Mouse (Mus musculus): ENCODE results near the gene Gm10842. TPM values are rescaled to one million over a fixed set of nuclear protein-coding genes. Genes with fewer than 3 reads are reported as not detected.

The Gm10842 gene
- polyA plus RNA-seq, 1 experiment from 2014 or later = not detected

DNA sequence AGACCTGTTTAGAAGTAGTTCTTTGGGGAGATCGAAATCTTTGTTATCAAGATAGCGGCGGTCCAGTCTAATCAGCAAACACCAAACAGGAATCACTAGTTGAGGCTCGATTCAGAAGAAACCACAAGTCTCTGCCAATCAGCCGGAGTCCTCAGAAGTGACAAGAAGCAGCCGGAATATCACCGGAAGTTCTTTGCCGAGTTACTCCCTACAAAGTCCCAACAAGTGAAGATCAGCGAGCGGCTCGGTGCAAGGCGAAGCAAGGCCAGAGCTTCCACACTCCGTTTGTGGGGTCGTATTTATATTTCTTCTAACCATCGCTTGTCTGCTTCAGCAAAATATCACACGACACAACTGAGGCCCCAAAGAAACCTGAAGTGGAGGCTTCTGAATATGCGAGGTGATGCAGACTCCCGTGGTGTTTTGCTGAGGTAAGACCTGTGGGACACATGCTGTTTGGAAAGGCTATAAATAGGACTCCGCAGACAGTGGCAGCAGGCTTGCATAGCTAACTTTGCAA lies 10.1 kb downstream of the Gm10842 start:
- Histone ChIP-seq H3K4me1 (replicated peaks) (peaks cover 13% of the 10 kb centered on the region), H3K4me2 (no peak overlapping the region), H3K9ac (no peak overlapping the region), H3K4me3 (no peak overlapping the region), H3K36me3 (no peaks in the 10 kb centered on the region), H3K27me3 (no peaks in the 10 kb centered on the region), H3K27ac (replicated peaks) (no peak overlapping the region), H3K9me3 (no peaks in the 10 kb centered on the region)
- no peak for ATAC-seq (ENCODE audit: low read depth)
- 88% methylated on average over 19 of the region's 19 CpGs for WGBS

DNA sequence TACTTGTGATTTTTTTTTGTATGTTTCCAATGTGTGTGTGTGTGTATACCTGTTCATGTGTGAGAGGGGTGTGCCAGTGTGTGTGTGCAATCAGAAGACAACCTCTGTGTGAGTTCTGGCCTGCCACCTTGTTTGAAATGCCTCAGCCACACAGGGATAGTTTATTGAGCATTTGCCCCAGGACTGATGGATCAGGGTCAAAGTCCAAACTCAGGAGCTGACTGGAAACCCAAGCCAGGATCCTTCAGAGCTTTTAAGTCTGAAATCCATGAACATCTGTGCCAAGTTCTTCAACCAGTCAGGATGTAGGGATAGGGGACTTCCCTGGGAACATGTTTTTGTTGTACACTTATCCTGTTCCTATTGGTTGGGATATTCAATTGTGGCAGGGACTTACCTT lies 11.4 kb downstream of the Gm10842 start:
- Histone ChIP-seq H3K36me3 (no peaks in the 10 kb centered on the region), H3K4me2 (no peak overlapping the region), H3K9me3 (0 out of 2 replicates have a peak, but pooled peaks cover 4% of the 10 kb centered on the region), H3K4me3 (no peak overlapping the region), H3K4me1 (replicated peaks) (peaks cover 10% of the 10 kb centered on the region), H3K9ac (no peak overlapping the region), H3K27ac (replicated peaks) (no peak overlapping the region), H3K27me3 (no peaks in the 10 kb centered on the region)
- no peak for ATAC-seq (ENCODE audit: low read depth)

- 61% methylated on average over 6 of the region's 6 CpGs for whole genome bisulfite sequencing
- Histone ChIP-seq H3K4me2 (no peak overlapping the region), H3K27ac (replicated peaks) (no peak overlapping the region), H3K9ac (no peak overlapping the region), H3K4me3 (no peak overlapping the region), H3K36me3 (no peaks in the 10 kb centered on the region), H3K9me3 (peaks cover 12% of the 10 kb centered on the region; the same call in 1 of the 2 replicates), H3K27me3 (no peaks in the 10 kb centered on the region), H3K4me1 (replicated peaks) (no peaks in the 10 kb centered on the region)
- no peak for ATAC-seq (ENCODE audit: low read depth)
Observed at GRCm38 (mm10) chr11:105159673-105160360, 13.1 kb downstream of the Gm10842 start.

GRCm38 (mm10) chr11:105161411-105161810 lies 14.7 kb downstream of the Gm10842 start:
- Histone ChIP-seq H3K4me3 (no peak overlapping the region), H3K27me3 (no peaks in the 10 kb centered on the region), H3K4me1 (replicated peaks) (no peaks in the 10 kb centered on the region), H3K9me3 (peaks cover 23% of the 10 kb centered on the region), H3K4me2 (no peak overlapping the region), H3K9ac (no peak overlapping the region), H3K36me3 (no peaks in the 10 kb centered on the region), H3K27ac (replicated peaks) (no peak overlapping the region)
- ATAC-seq (ENCODE audit: low read depth) = no peak
- WGBS = 86% methylated on average over 2 of the region's 2 CpGs

GRCm38 (mm10) chr11:105164516-105165510 lies 18.1 kb downstream of the Gm10842 start:
- H3K4me2 ChIP-seq = no peak overlapping the region

DNA sequence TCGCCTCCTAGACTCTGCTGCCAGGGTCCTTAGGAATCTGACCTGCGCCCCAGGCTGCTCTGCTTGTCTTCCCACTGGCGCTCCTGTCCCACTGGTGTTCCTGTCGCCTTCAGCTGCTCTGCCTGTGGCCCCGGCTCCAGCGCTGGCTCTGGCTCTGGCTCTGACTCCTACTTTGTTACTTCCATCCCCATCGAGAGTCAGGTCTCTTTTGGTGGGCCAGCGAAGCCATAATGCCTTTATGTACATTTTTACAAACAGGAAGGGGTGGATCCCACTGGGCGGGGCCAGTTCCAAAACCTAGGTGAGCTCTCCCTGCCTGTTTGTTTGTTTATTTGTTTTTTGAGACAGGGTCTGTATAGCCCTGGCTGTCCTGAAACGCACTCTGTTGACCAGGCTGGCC lies 20.1 kb downstream of the Gm10842 start:
- Histone ChIP-seq H3K36me3 (no peaks in the 10 kb centered on the region), H3K4me2 (no peak overlapping the region), H3K27me3 (no peaks in the 10 kb centered on the region), H3K4me3 (no peak overlapping the region), H3K9me3 (peaks cover 23% of the 10 kb centered on the region), H3K27ac (replicated peaks) (no peak overlapping the region), H3K4me1 (replicated peaks) (no peaks in the 10 kb centered on the region), H3K9ac (no peak overlapping the region)
- no peak for ATAC-seq (ENCODE audit: low read depth)
- WGBS = 90% methylated on average over 10 of the region's 10 CpGs

More at GRCm38 (mm10) chr11:105164516-105165510, 18.1 kb downstream of the Gm10842 start:
- ATAC-seq (ENCODE audit: low read depth) = no peak
- H3K4me3 ChIP-seq = no peak overlapping the region
- H3K27ac ChIP-seq (replicated peaks) = no peak overlapping the region
- 83% methylated on average over 69 of the region's 69 CpGs for WGBS
- no peaks in the 10 kb centered on the region for H3K4me1 ChIP-seq (replicated peaks)
- no peaks in the 10 kb centered on the region for H3K36me3 ChIP-seq
- H3K9ac ChIP-seq = no peak overlapping the region
- H3K9me3 ChIP-seq = peaks cover 23% of the 10 kb centered on the region
- H3K27me3 ChIP-seq = no peaks in the 10 kb centered on the region

DNA sequence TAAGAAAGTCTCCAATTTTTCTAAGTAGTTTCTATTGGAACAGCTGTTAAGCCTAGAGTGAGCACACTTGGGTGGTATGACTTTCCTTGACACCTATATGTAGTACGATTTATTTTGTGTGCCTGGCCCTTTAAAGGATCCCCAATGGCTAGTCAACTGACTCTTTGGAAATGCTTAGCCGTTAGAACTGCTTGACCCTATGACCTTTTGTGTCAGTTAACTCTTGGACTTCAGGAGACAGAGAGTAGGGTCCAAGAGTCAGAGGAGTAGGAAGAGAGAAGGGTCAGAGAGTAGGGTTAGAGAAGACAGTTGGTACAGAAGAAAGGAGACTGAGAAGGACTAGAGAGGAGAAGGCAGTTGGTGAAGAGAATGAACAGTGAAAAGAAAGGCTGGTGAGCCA lies 31.8 kb downstream of the Gm10842 start, which contains the start of gene Tlk2:
Tlk2 (plus strand) TSS at position 292 of the 400 bp plus-strand sequence.
- no peaks in the 10 kb centered on the region for H3K36me3 ChIP-seq
- H3K27me3 ChIP-seq = no peaks in the 10 kb centered on the region
- no peaks in the 10 kb centered on the region for H3K9me3 ChIP-seq
- H3K27ac ChIP-seq (replicated peaks) = no peak within 1 kb of the TSS
- ATAC-seq (ENCODE audit: low read depth) = no peak
- 40% methylated on average over 2 of the region's 2 CpGs for WGBS
- H3K9ac ChIP-seq = peak within 1 kb of the TSS; percentile 99; the same call in 1 of the 2 replicates
- peaks cover 34% of the 10 kb centered on the region for H3K4me1 ChIP-seq (replicated peaks)
- H3K4me2 ChIP-seq = peak within 1 kb of the TSS; percentile 82
- peak within 1 kb of the TSS; percentile 98 for H3K4me3 ChIP-seq

DNA sequence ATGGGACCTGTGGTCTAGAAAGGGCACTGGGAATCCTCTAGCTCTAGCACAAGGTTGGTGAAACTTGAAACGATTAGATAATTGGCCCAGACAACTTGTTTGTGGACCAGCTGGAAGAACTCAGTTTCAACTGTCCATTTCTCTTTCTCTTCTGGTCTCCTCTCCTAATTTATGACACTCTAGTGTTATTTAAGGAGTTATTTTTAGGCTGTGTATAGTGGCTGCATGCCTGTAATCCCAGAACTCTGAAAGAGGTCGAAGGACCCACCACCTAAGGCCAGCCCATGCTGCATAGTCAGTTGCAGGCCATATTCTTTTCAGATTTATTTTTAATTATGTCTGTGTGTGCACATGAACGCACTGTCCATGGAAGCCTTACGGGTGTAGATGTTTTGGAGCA lies 32.8 kb downstream of the Gm10842 start:
- Histone ChIP-seq H3K4me3 (peak overlapping the region; percentile 98), H3K4me1 (replicated peaks) (peaks cover 37% of the 10 kb centered on the region), H3K9me3 (no peaks in the 10 kb centered on the region), H3K4me2 (peak overlapping the region; percentile 82), H3K36me3 (peaks cover 5% of the 10 kb centered on the region), H3K27ac (replicated peaks) (0 out of 2 replicates have a peak overlapping the region, but pooled peaks have one; percentile 94), H3K27me3 (no peaks in the 10 kb centered on the region), H3K9ac (peak overlapping the region; percentile 99; the same call in 1 of the 2 replicates)
- WGBS = 74% methylated on average over 4 of the region's 4 CpGs
- ATAC-seq (ENCODE audit: low read depth) = no peak

- peak overlapping the region; percentile 82 for H3K4me2 ChIP-seq
- H3K9ac ChIP-seq = peak overlapping the region; percentile 99
- H3K4me3 ChIP-seq = peak overlapping the region; percentile 98
- peak; percentile 27 for ATAC-seq (ENCODE audit: low read depth)
- H3K36me3 ChIP-seq = peaks cover 14% of the 10 kb centered on the region
- WGBS = under 1% methylated on average over 35 of the region's 35 CpGs
- H3K27ac ChIP-seq (replicated peaks) = peak overlapping the region; percentile 94
- H3K9me3 ChIP-seq = no peaks in the 10 kb centered on the region
- peaks cover 37% of the 10 kb centered on the region for H3K4me1 ChIP-seq (replicated peaks)
- no peaks in the 10 kb centered on the region for H3K27me3 ChIP-seq
Observed at GRCm38 (mm10) chr11:105180471-105181091, 33.9 kb downstream of the Gm10842 start.

DNA sequence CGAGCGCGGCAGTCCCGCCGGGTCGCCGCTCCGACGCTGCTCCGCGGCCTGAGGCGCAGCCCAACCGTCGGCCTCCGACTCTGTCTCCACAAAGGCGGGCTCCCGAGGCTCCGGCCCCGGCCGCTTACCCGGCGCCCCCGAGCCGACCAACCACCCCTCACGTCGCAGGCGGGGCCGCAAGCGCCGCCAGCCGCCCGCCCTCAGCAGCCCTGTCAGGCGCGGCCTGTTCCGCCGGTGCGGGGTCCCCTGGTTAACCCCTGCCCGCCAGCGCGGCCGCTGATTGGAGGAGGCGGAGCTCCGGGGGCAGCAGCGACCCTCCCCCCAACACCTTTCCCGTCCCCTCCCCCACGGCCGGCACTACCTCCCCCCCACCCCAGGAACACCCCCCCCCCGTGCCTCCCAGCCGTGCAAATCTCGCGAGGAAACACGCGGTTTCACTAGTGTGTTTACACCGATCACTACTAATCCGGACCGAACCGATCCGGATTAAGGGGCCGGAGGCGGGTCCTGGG lies 34.5 kb downstream of the Gm10842 start:
- WGBS = 0% methylated on average over 55 of the region's 60 CpGs

DNA sequence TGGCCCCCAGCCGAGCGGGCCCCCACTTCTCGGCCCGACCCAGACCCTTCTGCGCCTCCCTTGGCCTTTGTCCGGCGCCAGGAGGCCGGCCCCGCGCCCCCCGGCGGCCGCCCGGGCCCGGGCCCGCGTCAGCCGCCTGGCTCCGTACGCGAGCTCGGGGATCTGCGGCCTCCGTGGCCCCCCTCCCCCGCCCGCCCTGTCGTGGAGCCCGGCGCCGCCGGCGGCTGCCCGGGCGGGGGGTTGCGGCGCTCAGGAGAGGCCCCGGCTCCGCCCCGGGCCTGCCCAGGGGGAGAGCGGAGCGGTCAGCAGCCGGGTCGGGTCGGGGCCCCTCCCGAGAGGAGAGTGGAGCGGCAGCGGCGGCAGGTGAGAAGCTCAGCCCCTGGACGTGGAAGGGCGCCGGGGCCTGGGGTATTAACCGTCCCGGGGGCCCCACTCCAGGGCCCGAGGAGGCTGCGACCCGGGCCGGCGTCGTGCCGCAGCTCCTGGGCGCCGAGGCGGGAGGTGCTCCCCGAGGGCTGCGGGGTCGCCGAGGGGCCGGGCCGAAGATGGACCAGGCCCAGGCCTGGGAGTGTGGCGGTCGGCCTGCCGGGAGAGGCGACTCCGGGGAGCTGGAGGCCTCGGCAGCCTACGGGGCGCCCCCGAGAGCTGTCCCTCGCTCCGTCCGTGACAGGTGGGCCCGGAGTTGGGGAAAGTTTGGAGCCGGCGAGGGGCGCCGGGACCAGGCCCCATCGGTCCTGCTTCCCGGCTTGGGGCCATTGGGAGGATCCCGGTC lies 35.2 kb downstream of the Gm10842 start:
- Histone ChIP-seq H3K4me2 (peak overlapping the region; percentile 81), H3K9me3 (no peaks in the 10 kb centered on the region), H3K27me3 (no peaks in the 10 kb centered on the region), H3K9ac (peak overlapping the region; percentile 99), H3K4me1 (replicated peaks) (peaks cover 37% of the 10 kb centered on the region), H3K36me3 (peaks cover 19% of the 10 kb centered on the region), H3K27ac (replicated peaks) (peak overlapping the region; percentile 94), H3K4me3 (peak overlapping the region; percentile 98)
- ATAC-seq (ENCODE audit: low read depth) = peak; percentile 73
- whole genome bisulfite sequencing = under 1% methylated on average over 66 of the region's 89 CpGs

More for the DNA sequence above, 34.5 kb downstream of the Gm10842 start:
- H3K9ac ChIP-seq = peak overlapping the region; percentile 99
- H3K4me1 ChIP-seq (replicated peaks) = peaks cover 37% of the 10 kb centered on the region
- ATAC-seq (ENCODE audit: low read depth) = peak; percentile 96
- no peaks in the 10 kb centered on the region for H3K9me3 ChIP-seq
- peak overlapping the region; percentile 94 for H3K27ac ChIP-seq (replicated peaks)
- H3K4me2 ChIP-seq = peak overlapping the region; percentile 82
- peak overlapping the region; percentile 98 for H3K4me3 ChIP-seq
- no peaks in the 10 kb centered on the region for H3K27me3 ChIP-seq
- H3K36me3 ChIP-seq = peaks cover 19% of the 10 kb centered on the region

All from neural tube, embryonic 13.5 days (tissue).